Comparison of ENCODE assay signal across 12 mouse cellular contexts in the genomic region with DNA sequence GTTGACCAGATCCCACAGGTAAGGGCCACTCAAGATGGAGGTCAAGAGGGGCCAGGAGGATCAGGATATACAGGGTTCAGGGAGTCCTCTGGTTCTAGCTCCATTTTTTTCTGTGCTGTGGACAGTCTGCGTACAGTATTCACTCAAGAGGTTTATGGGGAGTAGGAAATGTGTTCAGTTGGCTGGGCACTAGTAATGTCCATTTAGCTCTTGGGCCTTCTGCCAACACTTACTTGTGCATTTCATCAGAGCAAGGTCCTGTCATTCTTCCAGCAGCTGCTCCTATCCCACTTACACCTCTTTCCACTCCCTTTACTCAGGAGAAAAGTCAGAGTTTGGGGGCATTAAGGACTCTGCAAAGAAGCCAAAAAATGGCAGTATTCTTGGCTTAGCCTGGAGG. TPM values are rescaled to one million over a fixed set of nuclear protein-coding genes. Genes with fewer than 3 reads are reported as not detected.
A peak's percentile ranks its signal among the peaks of the same experiment; 100 is the strongest.
DNase-seq lines count a peak whose midpoint lies in the region; TF ChIP-seq lines count a peak whose summit lies in the region.
"Had no signal": no experiment of that assay in that cellular context is flagged by ENCODE, and none has a peak within 500 bp of the region (broad histone marks: within the 10 kb centered on the region; RNA-seq: fewer than 3 reads in every experiment).

No protein-coding gene starts in this region.

- peak overlapping the region; percentile 44 for H3K4me2 ChIP-seq in myocyte (ENCODE audit: low read depth)
- H3K4me2 ChIP-seq: limb, embryonic 15.5 days; midbrain, embryonic 15.5 days had no signal

- TF ChIP-seq POLR2A in myocyte (IDR thresholded peaks at IDR 0.05; ENCODE audit: insufficient read length, low read depth): no peak

- no peak overlapping the region for H3ac ChIP-seq in myocyte (ENCODE audit: control insufficient read depth, insufficient read length)

- peak; percentile 64 for DNase-seq in gastrocnemius, adult 18-20 months (ENCODE audit: low spot score)
- no peak for DNase-seq in gastrocnemius, postnatal 25 days
- DNase-seq in ovary, postnatal 14 days (ENCODE audit: low spot score): peak; percentile 25
- no peak for DNase-seq in ovary, adult 18-20 months (ENCODE audit: low spot score)
- DNase-seq in heart, postnatal 14 days: peak; percentile 27 to 43
- no peak for DNase-seq in layer of hippocampus, adult 9-11 months
- DNase-seq in left cerebral cortex, postnatal 36 days (ENCODE audit: low spot score in 2 of 2): no peak
- DNase-seq: thymus, postnatal 25 days had no signal

- no peak overlapping the region for H3K4me3 ChIP-seq in myocyte
- H3K4me3 ChIP-seq: limb, embryonic 15.5 days; midbrain, embryonic 15.5 days had no signal

- H3K79me2 ChIP-seq in myocyte (ENCODE audit: control insufficient read depth, insufficient read depth): peaks cover 79% of the 10 kb centered on the region

- H3K27me3 ChIP-seq in myocyte (ENCODE audit: control insufficient read depth, insufficient read depth, insufficient read length): no peaks in the 10 kb centered on the region
- H3K27me3 ChIP-seq: CH12.LX; limb, embryonic 15.5 days; midbrain, embryonic 15.5 days had no signal

- intact Hi-C loops in heart, postnatal 14 days (cut with DNase I): no loop called here
- intact Hi-C loops in left cerebral cortex, postnatal 36 days (cut with DNase I): no loop called here

- H3K36me3 ChIP-seq in myocyte (ENCODE audit: control insufficient read depth, insufficient read depth): peaks cover 32% of the 10 kb centered on the region

TF ChIP-seq in myocyte, 11 proteins besides CTCF, POLR2A, EP300 and RAD21:
- TF ChIP-seq MYOG (IDR thresholded peaks at IDR 0.05; ENCODE audit: control insufficient read depth in 1 of 3, insufficient read depth in 1 of 3, insufficient read length in 2 of 3, low read depth in 2 of 3): peak in 1 of 3 experiments; percentile 9
- TF ChIP-seq TCF3 (IDR thresholded peaks at IDR 0.05; ENCODE audit: insufficient read length, low read depth): no peak
- peak; percentile 19 for TF ChIP-seq USF1 (IDR thresholded peaks at IDR 0.05; ENCODE audit: low read depth)
- TF ChIP-seq SRF (IDR thresholded peaks at IDR 0.05; ENCODE audit: control insufficient read depth, insufficient read length, low read depth): no peak
- TF ChIP-seq POLR2AphosphoS2 (IDR thresholded peaks at IDR 0.05; ENCODE audit: insufficient read length, low read depth): no peak
- no peak for TF ChIP-seq TCF12 (IDR thresholded peaks at IDR 0.05; ENCODE audit: insufficient read depth, poor library complexity, severe bottlenecking)
- TF ChIP-seq CEBPB (IDR thresholded peaks at IDR 0.05; ENCODE audit: insufficient read depth, poor library complexity, severe bottlenecking): peak; percentile 77
- no peak for TF ChIP-seq E2F4 (IDR thresholded peaks at IDR 0.05; ENCODE audit: insufficient read depth)
- TF ChIP-seq MYOD1 (IDR thresholded peaks at IDR 0.05; ENCODE audit: control insufficient read depth in 1 of 3, insufficient read length in 2 of 3, low read depth in 2 of 3): no peak
- no peak for TF ChIP-seq MAX (IDR thresholded peaks at IDR 0.05; ENCODE audit: low read depth)
- TF ChIP-seq REST (IDR thresholded peaks at IDR 0.05; ENCODE audit: insufficient read depth, insufficient read length): no peak

RNA-seq across cellular contexts. Expression of gene Mprip, which starts 33.4 kb away (rescaled TPM):
- total RNA-seq in gastrocnemius, adult 18-20 months (2021): 10 to 100 TPM; 61.2 to 84.0 TPM
- total RNA-seq in gastrocnemius, postnatal 25 days (2021): 10 to 100 TPM; 71.9 to 86.7 TPM
- 100 to 1,000 TPM; 171 to 185 TPM for total RNA-seq in heart, postnatal 14 days (2021)
- polyA plus RNA-seq in myocyte (2012; fragmentation: generic; extraction: Trizol): 191 TPM
- 100 to 1,000 TPM; 293 to 299 TPM for total RNA-seq in left cerebral cortex, postnatal 36 days (2021)

Comparison
In these comparisons a context has a peak if more than half of its experiments do, and no peak if none do; other contexts are left out.
1. DNase-seq: peak in gastrocnemius, adult 18-20 months (single experiment), ovary, postnatal 14 days (single experiment) and heart, postnatal 14 days (2 of 2); none in gastrocnemius, postnatal 25 days (single experiment), ovary, adult 18-20 months (single experiment), layer of hippocampus, adult 9-11 months (single experiment) and left cerebral cortex, postnatal 36 days (0 of 2).